ENCODE assay signal across 16 mouse cellular contexts in genomic region chr12:56284210-56284609, GRCm38 (mm10).
"Had no signal": no experiment of that assay in that cellular context is flagged by ENCODE, and none has a peak within 500 bp of the region (broad histone marks: within the 10 kb centered on the region; RNA-seq: fewer than 3 reads in every experiment).

No protein-coding gene starts in this region.

- H3K4me1 ChIP-seq: neural tube, embryonic 13.5 days; neural tube, embryonic 15.5 days; stomach, embryonic 15.5 days had no signal

- H3K36me3 ChIP-seq: neural tube, embryonic 13.5 days; neural tube, embryonic 15.5 days; stomach, embryonic 15.5 days had no signal

- DNase-seq: retina, postnatal 1 day; right cerebral cortex, adult 18-20 months; right cerebral cortex, postnatal 14 days; right cerebral cortex, postnatal 25 days; right cerebral cortex, postnatal 4 days; spleen, adult 18-20 months; thymus, adult 18-20 months; thymus, adult 2 months; thymus, postnatal 14 days; thymus, postnatal 25 days; thymus, postnatal 36 days; thymus, postnatal 4 days had no signal

- H3K4me3 ChIP-seq: neural tube, embryonic 13.5 days; neural tube, embryonic 15.5 days; stomach, embryonic 15.5 days had no signal

- H3K9me3 ChIP-seq: neural tube, embryonic 13.5 days; neural tube, embryonic 15.5 days; stomach, embryonic 15.5 days had no signal

- H3K27ac ChIP-seq: neural tube, embryonic 13.5 days; neural tube, embryonic 15.5 days; stomach, embryonic 15.5 days; stomach, postnatal 0 days had no signal

- H3K9ac ChIP-seq: neural tube, embryonic 13.5 days; neural tube, embryonic 15.5 days; stomach, embryonic 15.5 days had no signal

- H3K27me3 ChIP-seq: neural tube, embryonic 13.5 days; neural tube, embryonic 15.5 days; stomach, embryonic 15.5 days had no signal
